Mouse (Mus musculus) intestine, embryonic 14.5 days (tissue): Measurements from ENCODE around the gene Gcc2. TPM values are rescaled to one million over a fixed set of nuclear protein-coding genes. Genes with fewer than 3 reads are reported as not detected.
A peak's percentile ranks its signal among the peaks of the same experiment; 100 is the strongest.

ENCODE experiments used
- ATAC-seq: fragments of 200-750 bp; cut with Nextera tagmentation; replicated peaks from 2 replicates; pipeline ENCODE4 v1.8.0; 2017; ENCODE audit warnings: low read depth, moderate number of reproducible peaks, moderate TSS enrichment, moderate library complexity; ENCODE audit not compliant: low FRiP score, low TSS enrichment
- DNase-seq: peaks from one replicate; pipeline ENCODE4 v3.0.0-alpha.2; 2018; ENCODE audit warnings: low spot score
- H3K27ac ChIP-seq: fragments of 300-500 bp; sonication (generic); 2 replicates; pipeline ENCODE4 v1.5.1; 2014; ENCODE audit warnings: low read depth, mild to moderate bottlenecking, control low read depth
- H3K27me3 ChIP-seq: fragments of 300-500 bp; sonication (generic); replicated peaks from 2 replicates; pipeline ENCODE4 v1.6.1; 2014; ENCODE audit warnings: low read length, control low read depth; ENCODE audit not compliant: control insufficient read depth, insufficient read depth
- H3K36me3 ChIP-seq: fragments of 300-500 bp; sonication (generic); 2 replicates; pipeline ENCODE4 v1.6.1; 2014; ENCODE audit warnings: low read length, control low read depth; ENCODE audit not compliant: control insufficient read depth, insufficient read depth
- H3K4me1 ChIP-seq: fragments of 300-500 bp; sonication (generic); replicated peaks from 2 replicates; pipeline ENCODE4 v1.6.1; 2014; ENCODE audit warnings: low read length, control low read depth, mixed read lengths; ENCODE audit not compliant: control insufficient read depth, insufficient read depth
- H3K4me2 ChIP-seq: fragments of 300-500 bp; sonication (generic); 2 replicates; pipeline ENCODE4 v1.6.1; 2014; ENCODE audit warnings: low read length
- H3K4me3 ChIP-seq: fragments of 300-500 bp; sonication (generic); 2 replicates; pipeline ENCODE4 v1.5.1; 2014; ENCODE audit warnings: low read depth, low read length, control low read depth, mixed read lengths
- H3K9ac ChIP-seq: fragments of 300-500 bp; sonication (generic); 2 replicates; pipeline ENCODE4 v1.6.1; 2014; ENCODE audit warnings: mild to moderate bottlenecking, low read length
- H3K9me3 ChIP-seq: fragments of 300-500 bp; sonication (generic); 2 replicates; pipeline ENCODE4 v1.6.1; 2016; ENCODE audit warnings: low read length, control low read depth; ENCODE audit not compliant: control insufficient read depth
- WGBS: fragments of 180-500 bp; shearing (Covaris S2); extraction: QIAGEN DNeasy Blood & Tissue Kit; methylation state at CpG from one replicate; pipeline ENCODE4 v1.1.7; 2014; 5-methylcytosine and 5-hydroxymethylcytosine counted together
- polyA plus RNA-seq: library from polyadenylated mRNA; unstranded; fragments of >200 nt; fragmentation: Nextera tagmentation; extraction: Ambion mirVana; gene quantifications from 2 replicates; pipeline ENCODE4 v1.2.1, GENCODE M21; 2014

The Gcc2 gene
- polyA plus RNA-seq, 1 experiment from 2014 or later = 65.5 TPM

- no peaks in the 10 kb centered on the region for H3K4me1 ChIP-seq
- peaks cover 96% of the 10 kb centered on the region for H3K36me3 ChIP-seq
- H3K9me3 ChIP-seq = no peaks in the 10 kb centered on the region
- H3K27ac ChIP-seq = no peak overlapping the region
- no peaks in the 10 kb centered on the region for H3K27me3 ChIP-seq
- ATAC-seq (no peak), DNase-seq (no peak)
- no peak overlapping the region for H3K9ac ChIP-seq
- H3K4me2 ChIP-seq = no peak overlapping the region
- H3K4me3 ChIP-seq = no peak overlapping the region
- WGBS = 99% methylated on average over 3 of the region's 3 CpGs
Observed at GRCm38 (mm10) chr10:58295605-58296004, 40.3 kb downstream of the Gcc2 start.

DNA sequence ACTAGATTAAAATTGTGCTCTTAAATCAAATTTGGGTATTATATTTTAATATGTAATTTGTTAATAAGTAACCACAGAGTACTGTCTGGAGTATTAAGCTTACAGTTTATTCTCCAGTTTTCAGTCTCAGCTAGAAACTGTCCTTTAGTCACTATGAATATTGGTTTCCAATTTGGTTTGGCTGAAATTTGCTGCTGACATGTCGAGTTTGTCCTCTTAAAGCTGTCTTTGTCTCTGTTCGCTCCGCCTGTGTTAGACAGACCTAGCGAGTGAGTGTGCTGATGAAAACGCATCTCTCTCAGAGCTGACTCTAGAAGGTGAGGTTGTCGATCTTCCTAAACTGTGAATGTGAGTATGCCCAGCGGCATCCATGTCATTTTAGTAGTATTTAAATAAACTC, 49.7 kb downstream of the Gcc2 start:
- Histone ChIP-seq H3K4me1 (no peaks in the 10 kb centered on the region), H3K27ac (no peak overlapping the region), H3K9me3 (no peaks in the 10 kb centered on the region), H3K27me3 (no peaks in the 10 kb centered on the region), H3K4me3 (no peak overlapping the region), H3K36me3 (peaks cover 59% of the 10 kb centered on the region), H3K9ac (no peak overlapping the region), H3K4me2 (no peak overlapping the region)
- ATAC-seq (no peak), DNase-seq (no peak)
- WGBS = 91% methylated on average over 7 of the region's 7 CpGs

DNA sequence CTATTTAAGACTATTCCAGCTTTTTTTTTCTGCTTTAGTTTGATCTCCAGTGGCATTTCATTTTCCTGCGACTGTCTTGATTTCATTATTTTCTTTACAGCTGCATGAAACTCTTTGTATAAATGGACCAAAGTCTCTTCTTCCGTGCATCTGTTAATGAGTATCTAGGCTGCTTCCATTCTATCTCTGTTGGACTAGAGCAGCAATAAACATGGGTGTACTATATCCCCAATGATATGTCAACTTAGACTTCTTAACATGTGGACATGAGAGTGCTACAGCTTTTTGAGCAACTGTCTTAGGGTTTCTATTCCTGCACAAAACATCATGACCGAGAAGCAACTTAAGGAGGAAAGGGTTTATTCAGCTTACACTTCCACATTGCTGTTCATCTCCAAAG, 51.6 kb downstream of the Gcc2 start:
- no peak for ATAC-seq

DNA sequence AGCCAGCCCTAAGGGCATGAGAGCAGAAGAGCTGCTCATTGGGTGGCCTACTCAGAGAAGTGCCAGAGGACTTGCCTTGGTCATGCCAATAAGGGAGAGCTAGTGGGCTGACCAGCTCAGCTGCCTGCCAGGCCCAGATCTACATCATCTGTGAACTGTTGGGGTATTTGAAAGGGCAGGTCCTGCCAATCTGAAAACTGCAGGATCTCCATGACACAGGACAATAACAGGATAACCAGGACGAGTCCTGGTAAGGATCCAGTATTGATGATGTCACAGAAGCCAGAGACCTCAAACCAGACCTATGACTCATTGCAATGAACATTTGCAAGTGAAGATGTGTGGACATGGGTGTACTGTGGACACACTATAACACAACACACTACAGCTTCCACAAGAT, 55.5 kb downstream of the Gcc2 start:
- no peak for ATAC-seq
- Histone ChIP-seq H3K9ac (no peak overlapping the region), H3K27ac (no peak overlapping the region), H3K36me3 (peaks cover 37% of the 10 kb centered on the region), H3K4me3 (no peak overlapping the region), H3K27me3 (no peaks in the 10 kb centered on the region), H3K4me1 (no peaks in the 10 kb centered on the region), H3K4me2 (no peak overlapping the region), H3K9me3 (peaks cover 5% of the 10 kb centered on the region)
- WGBS = 63% methylated on average over 1 of the region's 1 CpGs
- no peak for DNase-seq

More for the DNA sequence above, 51.6 kb downstream of the Gcc2 start:
- Histone ChIP-seq H3K4me2 (no peak overlapping the region), H3K4me1 (no peaks in the 10 kb centered on the region), H3K9me3 (no peaks in the 10 kb centered on the region), H3K27me3 (no peaks in the 10 kb centered on the region), H3K27ac (no peak overlapping the region), H3K36me3 (peaks cover 55% of the 10 kb centered on the region), H3K4me3 (no peak overlapping the region), H3K9ac (no peak overlapping the region)
- DNase-seq = no peak
- WGBS = 88% methylated on average over 3 of the region's 3 CpGs

DNA sequence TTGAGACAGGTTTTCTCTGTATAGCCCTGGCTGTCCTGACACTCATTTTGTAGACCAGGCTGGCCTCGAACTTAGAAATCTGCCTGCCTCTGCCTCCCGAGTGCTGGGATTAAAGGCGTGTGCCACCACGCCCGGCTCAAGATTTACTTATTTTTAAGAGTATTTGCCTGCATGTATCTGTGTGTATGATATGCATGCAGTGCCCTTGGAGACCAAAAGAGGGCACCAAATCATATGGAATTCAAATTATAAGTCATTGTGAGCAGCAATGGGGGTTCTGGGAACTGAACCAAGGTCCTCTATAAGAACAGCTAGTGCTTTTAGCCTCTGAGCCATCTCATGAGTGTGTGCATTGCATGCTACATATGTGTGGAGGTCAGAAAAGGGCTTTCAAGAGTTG, 57.6 kb downstream of the Gcc2 start:
- Histone ChIP-seq H3K27me3 (no peaks in the 10 kb centered on the region), H3K27ac (no peak overlapping the region), H3K9ac (no peak overlapping the region), H3K9me3 (peaks cover 5% of the 10 kb centered on the region), H3K4me1 (no peaks in the 10 kb centered on the region), H3K36me3 (peaks cover 24% of the 10 kb centered on the region), H3K4me2 (no peak overlapping the region), H3K4me3 (no peak overlapping the region)
- WGBS = over 99% methylated on average over 5 of the region's 5 CpGs
- DNase-seq (no peak), ATAC-seq (no peak)

DNA sequence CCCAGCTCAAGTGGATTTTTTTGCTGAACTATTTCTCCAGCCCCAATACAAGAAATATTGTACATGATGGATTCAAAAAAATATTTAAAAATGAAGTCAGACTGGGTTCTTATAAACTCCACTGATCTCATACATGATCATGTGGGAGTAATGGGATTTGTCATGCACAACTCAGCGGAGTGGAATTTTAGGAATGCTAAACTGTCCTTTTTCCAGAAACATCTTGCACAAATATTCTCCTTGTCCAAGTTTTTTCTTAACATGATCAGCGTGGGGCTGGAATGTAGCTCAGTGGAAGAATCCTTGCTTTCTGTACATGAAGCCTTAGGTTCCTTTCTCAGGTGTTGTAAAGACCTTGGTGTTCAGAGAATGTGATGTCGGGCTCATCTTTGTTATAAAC, 65.6 kb downstream of the Gcc2 start:
- Histone ChIP-seq H3K4me2 (no peak overlapping the region), H3K27ac (no peak overlapping the region), H3K9ac (no peak overlapping the region), H3K36me3 (no peaks in the 10 kb centered on the region), H3K9me3 (no peaks in the 10 kb centered on the region), H3K4me3 (no peak overlapping the region), H3K27me3 (no peaks in the 10 kb centered on the region), H3K4me1 (peaks cover 12% of the 10 kb centered on the region; the same call in 1 of the 2 replicates)
- DNase-seq = no peak
- no peak for ATAC-seq
- WGBS = 78% methylated on average over 3 of the region's 3 CpGs

GRCm38 (mm10) chr10:58322361-58323027, 67.2 kb downstream of the Gcc2 start:
- peak overlapping the region; percentile 54 for H3K4me2 ChIP-seq
- H3K4me1 ChIP-seq = peaks cover 18% of the 10 kb centered on the region
- ATAC-seq = no peak
- no peaks in the 10 kb centered on the region for H3K27me3 ChIP-seq
- H3K4me3 ChIP-seq = peak overlapping the region; percentile 75
- WGBS = 28% methylated on average over 6 of the region's 6 CpGs
- peak overlapping the region; percentile 23; the same call in 1 of the 2 replicates for H3K9ac ChIP-seq
- H3K9me3 ChIP-seq = no peaks in the 10 kb centered on the region
- no peaks in the 10 kb centered on the region for H3K36me3 ChIP-seq
- H3K27ac ChIP-seq = peak overlapping the region; percentile 86
- DNase-seq = no peak

DNA sequence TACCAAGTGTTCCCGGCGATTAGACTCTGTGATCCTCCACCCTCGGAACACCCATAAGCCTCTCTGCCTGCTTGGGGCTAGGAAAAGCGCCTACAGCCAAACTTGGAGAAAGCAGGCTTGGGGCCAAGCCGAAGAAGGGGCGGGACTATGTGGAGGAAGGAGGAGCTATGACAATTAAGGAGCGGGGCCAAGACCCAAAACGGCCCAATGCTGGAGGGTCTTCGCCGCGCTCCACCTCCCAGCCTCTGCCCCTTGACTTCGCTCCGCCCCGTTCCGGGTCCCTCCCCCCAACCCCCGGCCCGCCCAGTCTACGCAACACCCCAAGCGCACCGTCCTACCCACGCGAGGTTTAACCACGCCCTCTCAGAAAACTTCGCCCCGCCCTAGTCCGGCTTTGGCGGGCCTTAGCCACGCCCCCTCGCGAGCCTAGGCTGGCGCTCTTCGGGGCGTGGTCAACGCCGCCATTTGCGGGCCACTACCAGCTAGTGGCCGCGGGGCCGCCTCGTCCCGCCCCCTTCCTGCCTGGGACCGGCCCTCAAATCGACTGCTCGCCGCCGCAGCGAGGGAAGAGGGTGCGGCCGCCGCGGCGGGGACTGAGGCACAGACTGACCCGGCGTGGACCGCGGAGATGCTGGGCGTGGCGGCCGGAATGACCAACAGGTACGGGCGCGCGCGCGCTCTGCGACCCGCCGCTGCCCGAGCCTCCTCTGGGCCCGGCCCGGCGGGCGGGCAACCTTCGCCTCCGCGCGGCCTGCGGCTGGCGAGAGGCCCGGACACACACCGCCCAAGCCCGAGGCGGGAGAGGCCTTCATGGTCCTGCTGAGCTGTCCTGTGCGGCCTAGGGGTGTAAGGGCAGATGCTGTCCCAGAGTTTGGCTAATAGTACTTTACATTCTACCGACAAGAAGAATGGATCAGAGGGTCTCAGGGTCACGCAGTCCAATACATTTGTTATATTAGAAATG, 68.0 kb downstream of the Gcc2 start, which contains the start of gene Lims1:
Gene Lims1, plus strand, starts transcription at position 439 of the 964 bp plus-strand sequence.
- H3K27ac ChIP-seq = peak within 1 kb of the TSS; percentile 86
- peak within 1 kb of the TSS; percentile 83 for H3K9ac ChIP-seq
- no peaks in the 10 kb centered on the region for H3K27me3 ChIP-seq
- no peaks in the 10 kb centered on the region for H3K9me3 ChIP-seq
- under 1% methylated on average over 81 of the region's 86 CpGs for WGBS
- H3K4me3 ChIP-seq = peak within 1 kb of the TSS; percentile 75
- ATAC-seq (peak; percentile 100), DNase-seq (peak; percentile 100)
- H3K36me3 ChIP-seq = no peaks in the 10 kb centered on the region
- peak within 1 kb of the TSS; percentile 72 for H3K4me2 ChIP-seq
- H3K4me1 ChIP-seq = peaks cover 18% of the 10 kb centered on the region
